Mouse (Mus musculus) ovary, postnatal 14 days (tissue): ENCODE results near the gene Atp5g3.
"Not testable (repeated sequence)": the region's sequence is repeated elsewhere in the genome, so short reads cannot be mapped to it uniquely, and the experiment has no call there.

Experiments used
- DNase-seq: peaks from one replicate; pipeline ENCODE4 v3.0.0; 2022; ENCODE audit warnings: low spot score

Atp5g3 gene

GRCm38 (mm10) chr2:73896919-73897318, 14.2 kb downstream of the Atp5g3 start:
- DNase-seq, result not testable (repeated sequence)

DNA sequence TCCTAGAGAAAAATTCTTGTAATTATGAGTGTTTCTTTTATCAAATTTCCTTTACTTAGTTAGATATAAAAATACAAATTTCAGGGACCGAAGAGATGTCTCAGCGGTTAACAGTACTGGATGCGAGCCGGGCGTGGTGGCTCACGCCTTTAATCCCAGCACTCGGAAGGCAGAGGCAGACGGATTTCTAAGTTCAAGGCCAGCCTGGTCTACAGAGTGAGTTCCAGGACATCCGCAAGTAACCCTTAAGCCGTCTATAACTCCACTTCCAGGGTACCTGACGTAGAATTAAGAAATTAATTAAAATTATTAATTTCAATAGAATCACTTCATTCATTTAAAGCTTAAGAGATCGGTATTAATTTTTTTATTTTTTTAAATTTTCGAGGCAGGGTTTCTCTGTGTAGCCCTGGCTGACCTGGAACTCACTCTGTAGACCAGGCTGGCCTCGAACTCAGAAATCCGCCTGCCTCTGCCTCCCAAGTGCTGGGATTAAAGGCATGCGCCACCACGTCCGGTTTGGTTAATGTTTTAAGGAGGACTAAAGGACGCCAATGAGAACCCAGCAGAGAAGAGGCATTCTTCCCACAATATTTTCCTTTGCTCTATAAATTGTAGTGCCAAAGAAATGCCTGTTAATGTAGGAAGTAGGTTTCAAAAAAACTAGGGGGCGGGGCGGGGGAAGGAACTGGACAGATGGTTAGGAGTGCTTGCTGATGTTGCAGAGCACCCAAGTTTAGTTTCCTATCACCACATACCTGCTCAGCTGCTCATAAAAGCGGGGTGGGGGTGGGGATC, 17.5 kb downstream of the Atp5g3 start:
- no peak for DNase-seq

DNA sequence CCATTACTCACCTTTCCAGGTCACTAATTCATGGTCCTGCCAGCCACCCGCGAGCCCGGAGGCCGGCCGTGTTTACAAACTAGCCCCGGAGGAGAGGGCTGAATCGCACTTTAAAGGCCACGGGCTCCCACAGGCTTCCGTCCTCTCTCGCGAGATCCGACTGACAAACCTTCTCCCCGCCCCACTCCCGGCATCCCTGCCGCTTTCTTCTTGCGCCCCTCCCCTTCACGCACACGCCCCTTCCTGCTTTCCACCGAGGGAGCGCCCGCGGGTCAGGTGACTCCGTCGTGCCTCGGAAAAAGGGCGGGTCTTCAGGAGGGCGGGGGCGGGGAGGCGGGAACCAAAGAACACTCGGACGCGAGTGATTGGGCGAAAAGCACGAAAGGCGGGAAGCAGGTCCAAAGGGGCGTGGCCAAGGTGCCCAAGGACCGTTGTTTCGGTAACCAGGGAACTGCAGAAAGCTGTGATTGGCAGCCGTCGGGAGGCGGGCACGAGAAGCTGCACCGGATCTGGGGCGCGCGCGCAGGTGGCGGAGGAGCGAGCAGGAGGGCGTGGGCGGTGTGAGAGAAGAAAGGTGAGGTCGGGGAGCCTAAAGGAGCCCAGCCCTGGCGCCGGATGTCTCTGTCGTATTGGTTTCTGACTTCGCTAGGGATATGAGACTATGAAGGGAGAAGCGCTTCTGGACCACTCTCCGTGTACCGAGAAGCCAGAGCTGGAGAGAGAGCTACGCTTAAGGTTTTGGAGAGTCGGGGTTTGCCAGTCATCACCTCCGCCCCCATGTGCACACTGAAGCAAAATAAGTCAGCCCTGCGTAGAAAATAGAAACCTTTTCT, 18.4 kb downstream of the Atp5g3 start, which contains the start of gene Atf2:
Gene Atf2 (minus strand): TSS at position 176 of the 833 bp plus-strand sequence.
- peak; percentile 95 for DNase-seq

DNA sequence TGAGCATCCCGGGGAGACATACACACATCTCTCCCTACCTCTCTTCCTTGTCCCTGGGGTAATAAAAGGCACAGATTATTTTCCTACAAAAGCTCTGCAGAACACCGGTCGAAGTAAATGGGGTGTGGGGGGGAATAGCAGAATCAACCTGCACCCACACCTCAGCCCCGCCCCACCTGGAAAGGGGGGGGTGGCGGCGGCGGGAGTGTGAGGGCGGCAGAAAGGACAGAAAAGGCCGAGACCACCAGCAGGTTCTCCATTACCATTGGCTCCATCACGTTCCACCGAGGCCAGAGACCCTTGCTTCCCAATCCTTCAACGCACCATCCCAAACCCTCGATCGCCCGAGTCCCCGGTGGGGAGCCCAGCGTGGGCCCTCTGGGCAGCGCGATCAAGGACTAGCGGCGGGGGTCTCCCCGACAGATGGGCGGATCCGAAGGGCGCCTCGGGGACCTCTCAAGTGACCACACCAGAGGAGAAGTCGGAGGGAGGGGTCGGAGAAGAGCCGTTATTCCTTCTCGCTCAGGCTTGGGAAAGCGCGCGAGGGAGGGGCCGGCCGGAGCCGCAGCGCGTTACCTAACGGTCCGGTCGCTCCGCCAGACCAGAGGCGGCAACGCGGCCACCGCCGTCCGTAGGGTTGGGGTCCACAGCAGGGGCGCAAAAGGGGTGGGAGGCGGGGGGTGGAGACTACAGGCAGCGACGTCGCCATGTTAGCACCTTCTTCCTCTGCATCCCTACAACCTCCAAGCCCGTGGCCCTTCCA, 19.2 kb downstream of the Atp5g3 start:
- peak; percentile 22 for DNase-seq

DNA sequence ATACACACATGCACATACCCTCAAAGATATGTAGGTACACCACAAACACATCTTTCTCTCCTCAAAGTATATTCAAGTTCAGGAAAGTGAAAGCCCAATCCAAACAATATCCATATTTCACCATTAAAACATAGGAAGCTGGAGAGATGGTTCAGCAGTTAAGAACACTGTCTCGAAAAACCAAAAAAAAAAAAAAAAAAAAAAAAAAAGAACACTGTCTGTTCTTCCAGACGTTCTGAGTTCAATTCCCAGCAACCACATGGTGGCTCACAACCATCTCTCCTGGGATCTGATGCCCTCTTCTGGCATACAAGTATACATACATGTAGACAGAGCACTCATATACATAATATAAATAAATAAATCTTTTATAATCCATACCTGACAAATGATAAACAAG, 25.1 kb downstream of the Atp5g3 start:
- no peak for DNase-seq

GRCm38 (mm10) chr2:73877891-73878290, 33.2 kb downstream of the Atp5g3 start:
- DNase-seq, result no peak

DNA sequence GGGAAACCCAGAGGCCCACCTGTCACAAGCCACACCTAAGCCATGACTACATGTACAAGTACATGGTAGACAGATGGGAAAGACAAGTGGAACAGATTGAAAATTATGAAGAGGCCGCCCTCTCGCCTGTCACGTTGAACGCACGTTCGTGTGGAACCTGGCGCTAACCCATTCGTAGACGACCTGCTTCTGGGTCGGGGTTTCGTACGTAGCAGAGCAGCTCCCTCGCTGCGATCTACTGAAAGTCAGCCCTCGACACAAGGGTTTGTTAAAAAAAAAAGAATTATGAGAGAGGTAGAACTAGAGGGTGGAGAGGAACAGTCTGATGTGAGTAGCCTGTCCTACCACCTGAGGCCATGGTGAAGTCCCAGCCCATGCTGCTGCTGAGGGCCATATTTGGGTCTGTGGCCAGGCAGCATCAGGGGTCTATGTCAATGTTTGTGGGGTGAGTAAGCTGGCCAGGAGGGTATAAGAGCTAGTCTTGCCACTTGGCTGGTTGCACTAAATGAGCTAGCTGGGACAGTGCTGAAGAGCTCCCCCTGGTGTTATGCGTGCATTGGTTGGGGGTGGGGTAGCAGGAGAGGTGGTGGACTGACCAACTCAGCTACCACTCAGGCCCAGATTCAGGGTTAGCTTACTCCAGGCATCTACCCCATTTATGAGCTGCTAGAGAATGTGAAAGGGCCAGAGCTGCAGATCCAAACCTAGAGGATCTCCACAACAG, 43.2 kb downstream of the Atp5g3 start:
- DNase-seq, result peak; percentile 61

GRCm38 (mm10) chr2:73860046-73860624, 51.0 kb downstream of the Atp5g3 start:
- DNase-seq, result no peak
